Mouse (Mus musculus): ENCODE measurements around the gene 2610028H24Rik. TPM values are rescaled to one million over a fixed set of nuclear protein-coding genes. Genes with fewer than 3 reads are reported as not detected.

Gene 2610028H24Rik
- not detected for polyA plus RNA-seq (2017; shearing (Covaris generic))

DNA sequence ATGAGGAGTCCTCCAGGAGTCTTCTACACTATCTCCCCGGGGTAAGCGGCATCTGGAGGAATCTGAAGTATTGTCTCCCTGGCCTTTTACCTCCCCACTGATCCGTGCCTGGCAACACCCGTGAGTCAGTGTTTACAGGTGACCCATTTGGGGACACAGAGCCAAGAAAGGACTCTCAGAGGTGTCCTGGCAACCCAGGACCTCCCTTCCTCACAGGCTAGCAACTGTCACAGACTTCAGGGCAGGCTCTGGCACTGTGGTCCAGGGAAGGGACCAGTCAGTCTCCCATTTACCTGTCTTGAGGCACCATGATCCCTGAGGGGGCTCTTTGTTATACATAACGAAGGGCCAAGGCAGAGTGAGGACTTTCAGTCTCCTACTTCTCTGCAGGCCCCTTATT lies at the start of gene 2610028H24Rik:
2610028H24Rik (plus strand) TSS at position 231 of the 400 bp plus-strand sequence.

GRCm38 (mm10) chr10:76440281-76440680 lies 8.6 kb upstream of the 2610028H24Rik start, which contains the start of gene AC141477.1:
TSS of gene AC141477.1 (minus strand) at chr10:76440444.

GRCm38 (mm10) chr10:76442178-76443088 lies 6.4 kb upstream of the 2610028H24Rik start, which contains the start of gene Pcnt:
TSS of gene Pcnt (minus strand) at chr10:76442786.

GRCm38 (mm10) chr10:76468203-76469162 lies 19.6 kb downstream of the 2610028H24Rik start, which contains the start of the genes Mcm3ap and Ybey:
TSS of gene Mcm3ap (plus strand) at chr10:76468927.
TSS of gene Ybey (minus strand) at chr10:76469114.

Other genes starting within 250 kb of the 2610028H24Rik start
- 13.6 TPM for gene Prmt2, start 211.2 kb upstream of the 2610028H24Rik start, polyA plus RNA-seq (2017; shearing (Covaris generic))
- not detected for gene S100b, start 195.2 kb upstream of the 2610028H24Rik start, polyA plus RNA-seq (2017; shearing (Covaris generic))
- gene Dip2a, start 103.8 kb upstream of the 2610028H24Rik start, polyA plus RNA-seq (2017; shearing (Covaris generic)): 4.5 TPM
- 21.6 TPM for gene AC141477.1, start 8.6 kb upstream of the 2610028H24Rik start, polyA plus RNA-seq (2017; shearing (Covaris generic))
- gene Pcnt, start 6.3 kb upstream of the 2610028H24Rik start, polyA plus RNA-seq (2017; shearing (Covaris generic)): 35.0 TPM
- gene Mcm3ap, start 19.8 kb downstream of the 2610028H24Rik start, polyA plus RNA-seq (2017; shearing (Covaris generic)): 84.2 TPM
- 1.0 TPM for gene Ybey, start 20.0 kb downstream of the 2610028H24Rik start, polyA plus RNA-seq (2017; shearing (Covaris generic))
- 18.6 TPM for gene Lss, start 82.5 kb downstream of the 2610028H24Rik start, polyA plus RNA-seq (2017; shearing (Covaris generic))
- not detected for gene Spatc1l, start 113.2 kb downstream of the 2610028H24Rik start, polyA plus RNA-seq (2017; shearing (Covaris generic))
- gene Ftcd, start 126.6 kb downstream of the 2610028H24Rik start, polyA plus RNA-seq (2017; shearing (Covaris generic)): not detected
- not detected for gene Col6a2, start 174.5 kb downstream of the 2610028H24Rik start, polyA plus RNA-seq (2017; shearing (Covaris generic))